Mouse (Mus musculus): ENCODE measurements at regions not wholly inside any gene's neighbourhood (a gene's known extent, or its start where the extent isn't known, plus 50 kb on each side); places are given as distances from the start of the nearest gene placed in this dataset.

- no peaks in the 10 kb centered on the region for H3K27me3 ChIP-seq
- peaks cover 14% of the 10 kb centered on the region for H3K4me1 ChIP-seq (replicated peaks)
- H3K4me2 ChIP-seq: peak overlapping the region; percentile 50
- peak overlapping the region; percentile 5; the same call in 1 of the 2 replicates for H3K9ac ChIP-seq
- H3K36me3 ChIP-seq: no peaks in the 10 kb centered on the region
- H3K27ac ChIP-seq (replicated peaks): peak overlapping the region; percentile 61
- H3K4me3 ChIP-seq: 0 out of 2 replicates have a peak overlapping the region, but pooled peaks have one; percentile 12
- H3K9me3 ChIP-seq: no peaks in the 10 kb centered on the region
- peak; percentile 85 for ATAC-seq (ENCODE audit: low read depth)
- WGBS: 42% methylated on average over 28 of the region's 28 CpGs
Measured at GRCm38 (mm10) chr17:67499783-67500641, 132.5 kb downstream of the Lrrc30 start.

GRCm38 (mm10) chr17:67497380-67497779 lies 135.1 kb downstream of the Lrrc30 start:
- H3K4me1 ChIP-seq (replicated peaks): peaks cover 14% of the 10 kb centered on the region
- no peaks in the 10 kb centered on the region for H3K9me3 ChIP-seq
- no peaks in the 10 kb centered on the region for H3K36me3 ChIP-seq
- 89% methylated on average over 8 of the region's 8 CpGs for WGBS
- H3K27ac ChIP-seq (replicated peaks): no peak overlapping the region
- no peak overlapping the region for H3K4me3 ChIP-seq
- H3K27me3 ChIP-seq: no peaks in the 10 kb centered on the region
- H3K4me2 ChIP-seq: no peak overlapping the region
- no peak for ATAC-seq (ENCODE audit: low read depth)
- no peak overlapping the region for H3K9ac ChIP-seq

GRCm38 (mm10) chr17:67480463-67480862 lies 126.2 kb upstream of the Ptprm start:
- Histone ChIP-seq H3K9ac (no peak overlapping the region), H3K4me2 (no peak overlapping the region), H3K4me3 (no peak overlapping the region), H3K27ac (replicated peaks) (no peak overlapping the region), H3K4me1 (replicated peaks) (no peaks in the 10 kb centered on the region), H3K27me3 (no peaks in the 10 kb centered on the region), H3K9me3 (peaks cover 13% of the 10 kb centered on the region; the same call in 1 of the 2 replicates), H3K36me3 (no peaks in the 10 kb centered on the region)
- ATAC-seq (ENCODE audit: low read depth): no peak
- WGBS: 85% methylated on average over 5 of the region's 5 CpGs

- 48% methylated on average over 2 of the region's 2 CpGs for WGBS
- Histone ChIP-seq H3K36me3 (no peaks in the 10 kb centered on the region), H3K9ac (no peak overlapping the region), H3K9me3 (peaks cover 13% of the 10 kb centered on the region; the same call in 1 of the 2 replicates), H3K27me3 (no peaks in the 10 kb centered on the region), H3K4me3 (no peak overlapping the region), H3K27ac (replicated peaks) (no peak overlapping the region), H3K4me1 (replicated peaks) (no peaks in the 10 kb centered on the region), H3K4me2 (no peak overlapping the region)
- ATAC-seq (ENCODE audit: low read depth): no peak
Measured at GRCm38 (mm10) chr17:67473137-67473536, 118.9 kb upstream of the Ptprm start.

GRCm38 (mm10) chr17:67458851-67459421 lies 104.7 kb upstream of the Ptprm start:
- Histone ChIP-seq H3K9ac (no peak overlapping the region), H3K36me3 (no peaks in the 10 kb centered on the region), H3K4me2 (no peak overlapping the region), H3K27me3 (no peaks in the 10 kb centered on the region), H3K9me3 (no peaks in the 10 kb centered on the region), H3K4me3 (no peak overlapping the region), H3K27ac (replicated peaks) (no peak overlapping the region), H3K4me1 (replicated peaks) (no peaks in the 10 kb centered on the region)
- ATAC-seq (ENCODE audit: low read depth): no peak
- WGBS: 84% methylated on average over 4 of the region's 4 CpGs

GRCm38 (mm10) chr17:67451966-67452365 lies 97.7 kb upstream of the Ptprm start:
- no peak overlapping the region for H3K4me2 ChIP-seq
- no peak overlapping the region for H3K4me3 ChIP-seq
- ATAC-seq (ENCODE audit: low read depth): no peak
- H3K9me3 ChIP-seq: no peaks in the 10 kb centered on the region
- no peak overlapping the region for H3K27ac ChIP-seq (replicated peaks)
- H3K27me3 ChIP-seq: no peaks in the 10 kb centered on the region
- no peak overlapping the region for H3K9ac ChIP-seq
- no peaks in the 10 kb centered on the region for H3K36me3 ChIP-seq
- 77% methylated on average over 13 of the region's 13 CpGs for WGBS
- H3K4me1 ChIP-seq (replicated peaks): 0 out of 2 replicates have a peak, but pooled peaks cover 3% of the 10 kb centered on the region

- Histone ChIP-seq H3K27me3 (no peaks in the 10 kb centered on the region), H3K4me2 (no peak overlapping the region), H3K36me3 (no peaks in the 10 kb centered on the region), H3K9me3 (no peaks in the 10 kb centered on the region), H3K4me1 (replicated peaks) (0 out of 2 replicates have a peak, but pooled peaks cover 3% of the 10 kb centered on the region), H3K9ac (no peak overlapping the region), H3K27ac (replicated peaks) (no peak overlapping the region), H3K4me3 (no peak overlapping the region)
- 78% methylated on average over 2 of the region's 2 CpGs for WGBS
- no peak for ATAC-seq (ENCODE audit: low read depth)
Measured at GRCm38 (mm10) chr17:67451081-67451480, 96.8 kb upstream of the Ptprm start.

GRCm38 (mm10) chr17:67450021-67450420 lies 95.8 kb upstream of the Ptprm start:
- H3K4me1 ChIP-seq (replicated peaks): 0 out of 2 replicates have a peak, but pooled peaks cover 3% of the 10 kb centered on the region
- no peaks in the 10 kb centered on the region for H3K36me3 ChIP-seq
- H3K4me2 ChIP-seq: no peak overlapping the region
- no peaks in the 10 kb centered on the region for H3K27me3 ChIP-seq
- H3K9me3 ChIP-seq: no peaks in the 10 kb centered on the region
- no peak for ATAC-seq (ENCODE audit: low read depth)
- no peak overlapping the region for H3K4me3 ChIP-seq
- H3K9ac ChIP-seq: no peak overlapping the region
- H3K27ac ChIP-seq (replicated peaks): no peak overlapping the region
- 69% methylated on average over 5 of the region's 5 CpGs for WGBS

- no peak for ATAC-seq (ENCODE audit: low read depth)
- Histone ChIP-seq H3K4me2 (no peak overlapping the region), H3K9me3 (0 out of 2 replicates have a peak, but pooled peaks cover 5% of the 10 kb centered on the region), H3K9ac (no peak overlapping the region), H3K27me3 (no peaks in the 10 kb centered on the region), H3K4me3 (no peak overlapping the region), H3K36me3 (no peaks in the 10 kb centered on the region), H3K27ac (replicated peaks) (no peak overlapping the region), H3K4me1 (replicated peaks) (0 out of 2 replicates have a peak, but pooled peaks cover 3% of the 10 kb centered on the region)
Measured at GRCm38 (mm10) chr17:67445986-67446385, 91.7 kb upstream of the Ptprm start.

- ATAC-seq (ENCODE audit: low read depth): no peak
- H3K9ac ChIP-seq: no peak overlapping the region
- no peak overlapping the region for H3K4me3 ChIP-seq
- WGBS: 41% methylated on average over 2 of the region's 2 CpGs
- no peaks in the 10 kb centered on the region for H3K4me1 ChIP-seq (replicated peaks)
- H3K27me3 ChIP-seq: no peaks in the 10 kb centered on the region
- 0 out of 2 replicates have a peak, but pooled peaks cover 5% of the 10 kb centered on the region for H3K9me3 ChIP-seq
- no peak overlapping the region for H3K4me2 ChIP-seq
- no peak overlapping the region for H3K27ac ChIP-seq (replicated peaks)
- H3K36me3 ChIP-seq: no peaks in the 10 kb centered on the region
Measured at GRCm38 (mm10) chr17:67440961-67441360, 86.7 kb upstream of the Ptprm start.

- Histone ChIP-seq H3K9ac (no peak overlapping the region), H3K27me3 (no peaks in the 10 kb centered on the region), H3K4me1 (replicated peaks) (no peaks in the 10 kb centered on the region), H3K27ac (replicated peaks) (no peak overlapping the region), H3K9me3 (no peaks in the 10 kb centered on the region), H3K4me2 (no peak overlapping the region), H3K36me3 (no peaks in the 10 kb centered on the region), H3K4me3 (no peak overlapping the region)
- WGBS: 87% methylated on average over 4 of the region's 4 CpGs
- no peak for ATAC-seq (ENCODE audit: low read depth)
Measured at GRCm38 (mm10) chr17:67419956-67420711, 65.9 kb upstream of the Ptprm start.

Data from neural tube, embryonic 13.5 days (tissue).